Mouse (Mus musculus) right cerebral cortex, postnatal 36 days (tissue): ENCODE measurements around the gene Fam160b1.
A peak's percentile ranks its signal among the peaks of the same experiment; 100 is the strongest.

Experiments
- DNase-seq, 2 experiments: peaks; one replicate each; pipeline ENCODE4 v3.0.0; 2022; ENCODE audit warnings: low spot score in 2 of 2, mixed read lengths in 1 of 2

The Fam160b1 gene

DNA sequence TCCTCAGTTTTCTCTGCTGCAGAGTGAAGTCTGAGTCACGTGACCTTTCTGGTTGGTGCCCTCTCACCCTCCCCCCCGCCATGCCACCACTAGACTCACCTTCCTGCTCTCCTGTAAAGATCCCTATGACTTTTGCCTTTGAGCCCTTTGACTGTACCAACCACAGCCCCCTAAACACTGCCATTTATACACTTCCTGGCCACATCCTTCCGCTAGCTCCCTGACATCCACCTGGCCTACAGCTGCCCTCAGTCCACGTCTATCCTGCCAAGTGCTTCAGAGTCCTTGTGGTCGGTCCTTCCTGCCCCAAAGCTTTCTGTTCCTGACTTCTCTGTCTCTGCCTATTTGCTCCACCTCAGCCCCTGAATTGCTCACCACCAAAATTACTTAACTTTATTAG is 16.6 kb upstream of the Fam160b1 start:
- no peak for DNase-seq

DNA sequence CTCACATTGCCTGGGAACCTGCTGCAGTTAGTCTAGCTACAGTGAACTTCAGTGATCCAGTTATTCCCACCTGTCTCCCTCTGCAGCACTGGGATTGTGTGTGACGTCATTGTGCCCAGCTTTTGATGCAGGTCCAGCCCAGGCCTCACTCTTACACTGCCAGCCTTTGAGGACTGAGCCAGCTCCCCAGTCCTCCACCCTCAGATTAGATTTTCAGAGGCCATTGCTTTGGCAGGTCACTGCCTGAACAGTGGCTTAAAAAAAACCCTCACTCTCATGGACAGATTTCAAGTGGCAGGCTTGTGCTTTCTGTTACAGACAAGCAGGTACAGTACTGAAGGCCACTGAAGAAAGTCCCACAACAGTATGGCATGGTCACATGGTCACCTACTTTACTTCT is 15.8 kb upstream of the Fam160b1 start:
- no peak for DNase-seq

- no peak for DNase-seq
Measured at GRCm38 (mm10) chr19:57349096-57349495, 11.4 kb upstream of the Fam160b1 start.

GRCm38 (mm10) chr19:57352337-57352935 is 8.0 kb upstream of the Fam160b1 start:
- peak in 1 of 2 experiments; percentile 49 for DNase-seq

DNA sequence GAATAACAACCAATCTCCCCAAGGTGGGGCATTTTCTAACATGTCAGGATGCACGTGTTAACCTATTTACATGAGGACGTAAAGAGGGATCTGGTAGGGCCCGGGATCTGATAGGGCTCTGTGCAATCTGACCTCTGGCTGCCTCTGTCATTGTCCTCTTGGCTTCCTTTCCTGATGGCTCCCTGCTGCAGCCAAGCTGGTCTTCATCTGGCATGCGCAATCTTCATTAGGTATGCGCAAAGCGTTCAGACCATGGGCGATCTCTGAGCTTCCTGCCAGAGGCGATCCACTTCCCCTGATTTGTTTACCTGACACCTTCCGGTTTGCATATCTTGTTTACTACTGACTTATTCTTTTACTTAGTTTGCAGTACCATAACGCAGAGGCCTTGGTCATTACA is 7.3 kb upstream of the Fam160b1 start:
- DNase-seq = no peak

- DNase-seq = no peak
Measured at GRCm38 (mm10) chr19:57354050-57354449, 6.4 kb upstream of the Fam160b1 start.

GRCm38 (mm10) chr19:57354715-57355114 is 5.8 kb upstream of the Fam160b1 start:
- no peak for DNase-seq

GRCm38 (mm10) chr19:57355451-57356251 is 4.8 kb upstream of the Fam160b1 start:
- no peak for DNase-seq

GRCm38 (mm10) chr19:57356273-57356672 is 4.2 kb upstream of the Fam160b1 start:
- no peak for DNase-seq

GRCm38 (mm10) chr19:57357244-57357643 is 3.2 kb upstream of the Fam160b1 start:
- no peak for DNase-seq

DNA sequence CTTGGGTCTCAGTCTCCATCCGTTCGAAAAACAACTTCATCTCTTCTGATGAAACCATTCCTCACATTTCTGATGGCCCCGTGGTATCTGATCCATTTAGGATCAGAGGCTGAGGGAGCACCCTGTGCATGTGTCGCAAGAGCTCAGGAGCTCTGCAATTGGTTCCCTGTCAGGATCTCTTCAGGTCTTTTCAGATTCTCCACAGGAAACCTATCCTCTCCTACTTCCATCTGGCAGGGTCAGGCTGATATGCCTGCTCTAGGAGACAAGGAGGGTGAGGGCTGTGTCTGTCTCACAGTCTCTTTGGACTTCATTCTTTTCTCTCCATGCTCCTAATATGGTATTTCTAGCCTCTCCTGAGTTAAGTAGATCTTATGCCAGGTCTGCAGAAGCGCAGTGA is 2.7 kb upstream of the Fam160b1 start:
- DNase-seq = no peak

DNA sequence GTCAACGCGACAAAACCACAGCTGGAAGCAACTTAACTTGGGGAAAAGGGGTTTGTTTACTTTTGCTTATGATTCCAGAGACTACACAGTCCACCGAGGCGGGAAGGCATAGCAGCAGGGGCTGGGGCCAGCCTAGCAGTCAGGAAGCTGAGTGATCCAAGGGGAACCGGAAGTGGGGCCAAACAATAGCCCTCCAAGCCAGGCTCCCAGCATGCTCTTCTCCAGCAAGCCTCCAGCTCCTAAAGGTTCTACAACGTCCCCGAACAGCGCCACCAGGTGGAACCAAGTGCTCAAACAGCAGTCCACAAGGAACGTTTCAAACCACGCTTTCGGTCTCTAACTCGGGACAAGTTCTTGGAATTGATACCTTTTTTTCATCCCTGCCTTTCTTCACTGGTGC is 2.2 kb upstream of the Fam160b1 start:
- DNase-seq = peak in 1 of 2 experiments; percentile 41

DNA sequence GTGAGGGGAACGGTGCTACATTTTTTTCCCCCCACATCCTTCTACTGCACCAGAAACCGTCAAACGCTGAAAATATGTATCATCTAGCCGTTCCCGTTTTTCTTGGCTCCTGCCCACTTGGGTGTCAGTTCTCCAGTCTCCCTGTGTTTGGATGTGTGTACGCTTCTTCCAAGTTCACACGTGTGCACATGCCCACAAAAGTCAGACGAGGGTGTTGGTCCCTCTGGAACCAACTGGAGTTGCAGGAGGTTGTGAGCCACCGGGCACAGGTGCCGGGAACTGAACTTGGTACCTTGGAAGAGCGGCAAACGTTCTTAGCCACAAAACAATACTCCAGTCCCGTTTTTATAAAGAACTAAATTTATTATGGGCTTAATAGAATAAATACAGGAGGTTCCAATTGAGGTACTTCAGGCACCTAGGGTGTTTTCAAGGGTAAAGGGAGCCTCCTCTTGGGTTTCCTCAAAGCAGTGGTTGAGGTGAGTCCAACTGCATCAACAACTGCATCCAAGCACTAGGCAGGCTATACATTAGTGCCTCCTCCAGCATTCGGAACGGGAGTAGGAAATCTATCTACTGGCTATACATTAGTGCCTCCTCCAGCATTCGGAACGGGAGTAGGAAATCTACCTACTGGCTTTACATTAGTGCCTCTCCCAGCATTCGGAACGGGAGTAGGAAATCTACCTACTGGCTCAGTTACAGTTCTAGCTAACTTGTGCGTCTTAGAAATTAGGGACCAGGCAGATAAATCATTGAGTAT is 1.5 kb upstream of the Fam160b1 start:
- no peak for DNase-seq

- no peak for DNase-seq
Measured at GRCm38 (mm10) chr19:57359701-57360326, 666 bp upstream of the Fam160b1 start.

DNA sequence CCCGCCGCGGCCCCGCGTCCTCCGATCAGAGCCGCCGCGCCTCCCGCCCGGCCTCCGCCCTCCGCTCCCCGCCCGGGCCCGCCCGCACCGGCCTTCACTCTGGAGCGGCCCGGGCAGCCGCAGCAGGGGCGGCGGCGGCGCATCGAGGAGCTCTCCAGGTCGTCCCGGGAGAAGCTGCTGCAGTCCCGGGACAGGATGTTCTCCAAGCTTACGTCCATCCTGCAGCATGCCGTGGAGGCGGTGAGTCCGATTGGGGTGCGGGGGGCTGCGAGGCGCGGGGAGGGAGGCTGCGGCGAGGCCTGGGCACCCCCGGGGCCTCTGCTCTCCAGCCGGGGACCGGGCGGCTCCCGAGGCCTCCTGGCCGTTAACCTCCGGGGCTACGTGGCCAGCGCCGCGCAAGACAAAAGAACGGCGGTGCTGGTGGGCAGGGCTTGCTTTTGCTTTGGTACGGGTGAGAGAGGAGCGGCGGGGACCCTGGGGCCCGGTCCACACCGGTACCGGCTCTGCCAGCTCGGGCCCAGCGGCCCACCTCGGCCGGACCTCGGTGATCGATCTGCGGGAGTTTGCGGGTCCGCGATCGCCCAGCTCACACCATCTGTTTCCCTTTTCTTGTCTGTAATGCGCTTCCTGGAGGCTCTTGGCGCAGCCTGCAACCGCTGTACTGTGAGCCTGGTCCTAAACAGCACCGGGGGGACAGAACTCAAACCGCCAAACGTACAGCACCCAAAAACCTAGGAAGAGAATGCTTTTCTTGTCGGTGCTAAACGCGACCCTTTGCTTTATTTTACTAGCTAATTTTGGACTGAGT is 855 bp downstream of the Fam160b1 start:
- no peak for DNase-seq

DNA sequence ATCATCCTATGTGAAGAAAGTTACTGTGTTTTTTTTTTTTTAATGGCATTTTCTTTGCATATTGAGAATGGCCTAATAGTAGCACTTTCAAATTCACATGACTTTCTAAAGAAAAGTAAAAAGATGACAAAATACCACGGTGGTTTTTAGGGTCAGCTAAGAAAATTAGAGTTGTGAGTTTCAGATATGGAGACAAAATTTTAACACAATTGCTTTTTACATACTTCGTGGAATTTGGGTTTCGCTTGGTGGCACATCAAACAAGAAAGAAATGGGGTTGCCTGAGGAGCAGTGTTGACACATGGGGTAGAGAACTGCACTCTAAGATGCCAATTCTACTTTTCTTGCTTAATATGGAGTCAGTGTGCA is 1.4 kb downstream of the Fam160b1 start:
- no peak for DNase-seq

GRCm38 (mm10) chr19:57362586-57362985 is 2.1 kb downstream of the Fam160b1 start:
- no peak for DNase-seq

GRCm38 (mm10) chr19:57363076-57363475 is 2.6 kb downstream of the Fam160b1 start:
- no peak for DNase-seq

DNA sequence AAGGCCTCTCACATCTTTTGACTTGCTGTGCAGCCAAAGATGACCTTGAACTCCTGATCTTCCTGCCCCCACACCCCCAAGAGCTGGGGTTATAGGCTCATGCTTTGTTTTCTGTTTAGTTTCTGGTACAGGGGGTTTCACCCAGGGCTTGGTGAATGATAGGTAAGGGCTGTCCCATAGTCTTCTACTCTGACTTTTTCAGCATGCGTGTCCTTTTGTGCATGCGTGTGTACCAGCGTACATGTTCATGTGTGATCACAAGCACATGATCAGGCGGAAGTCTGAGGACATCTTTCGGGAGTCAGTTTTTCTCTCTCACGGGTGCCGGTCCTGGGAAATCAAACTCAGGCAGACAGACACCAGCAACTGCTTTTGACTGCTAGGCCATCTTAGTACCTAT is 3.1 kb downstream of the Fam160b1 start:
- no peak for DNase-seq

DNA sequence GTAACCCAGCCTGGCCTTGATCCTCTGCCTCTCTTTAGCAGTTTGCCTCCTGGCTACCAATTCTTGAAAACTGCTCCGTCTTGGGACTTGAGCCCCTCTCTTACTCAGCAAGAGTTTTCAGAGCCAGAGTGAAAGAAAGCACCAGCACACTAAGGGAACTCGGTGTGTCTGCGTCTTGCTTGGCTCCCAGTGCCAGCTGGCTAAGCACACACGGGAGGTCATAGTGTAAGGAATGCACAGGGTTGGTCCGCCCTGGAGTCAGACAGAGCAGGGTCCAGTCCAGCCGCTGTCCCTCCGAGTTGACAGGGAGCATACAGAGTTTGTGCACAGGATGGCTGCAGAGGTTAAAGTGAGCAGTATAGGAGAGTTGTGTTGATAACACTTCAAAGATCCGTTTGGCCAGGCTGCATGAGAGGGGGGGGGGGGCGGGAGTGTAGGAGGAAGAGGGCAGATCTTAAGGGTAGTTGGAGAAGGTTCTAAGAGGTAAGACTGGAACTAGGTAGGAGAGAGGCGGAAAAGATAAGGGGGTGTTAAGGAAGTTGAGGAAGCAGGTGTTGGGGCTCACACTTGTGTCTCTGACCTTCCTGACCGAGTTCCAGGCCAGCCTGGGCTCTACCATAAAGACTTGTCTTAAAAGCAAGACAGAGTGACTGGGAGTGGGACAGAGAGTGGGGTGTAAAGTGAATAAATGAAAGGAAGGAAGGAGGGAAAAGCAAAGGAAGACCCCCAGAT is 4.6 kb downstream of the Fam160b1 start:
- no peak for DNase-seq

DNA sequence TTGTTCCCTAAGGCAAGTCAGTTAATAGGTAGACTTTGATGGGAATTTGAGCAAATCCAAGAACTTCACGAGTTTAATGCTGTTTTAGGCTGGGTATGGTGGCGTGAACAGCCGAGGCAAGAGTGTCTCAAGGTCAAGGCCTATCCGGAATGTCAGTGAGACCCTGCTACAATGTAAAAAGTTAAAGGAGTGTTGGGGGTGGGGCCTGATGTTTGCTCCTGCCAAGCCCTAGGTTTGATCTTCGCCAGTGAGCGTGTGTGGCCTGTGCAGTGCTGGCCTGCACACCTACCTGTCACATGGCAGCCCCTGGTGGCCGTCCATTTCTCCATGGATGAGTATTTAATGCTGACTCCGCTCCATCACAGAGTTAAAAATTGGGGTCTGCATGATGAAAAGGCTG is 5.5 kb downstream of the Fam160b1 start:
- no peak for DNase-seq
